Mouse (Mus musculus): ENCODE data around the gene Esrrg. TPM values are rescaled to one million over a fixed set of nuclear protein-coding genes. Genes with fewer than 3 reads are reported as not detected.

Gene Esrrg
- total and polyA plus RNA-seq, 3 experiments: 0.01 TPM; not detected in 2

- no peak overlapping the region for H3K9ac ChIP-seq (ENCODE audit: control insufficient read depth, low read depth, low read length, poor library complexity, severe bottlenecking)
- H3K36me3 ChIP-seq (ENCODE audit: control insufficient read depth in 1 of 2, insufficient read depth in 2 of 2, low read length in 2 of 2): peaks cover 0 to 2% of the 10 kb centered on the region in 2 experiments; a peak in 1 of 4 replicates
Observed at GRCm38 (mm10) chr1:188008476-188008875, 399.9 kb downstream of the Esrrg start.

GRCm38 (mm10) chr1:188009868-188010267, 401.3 kb downstream of the Esrrg start:
- DNase-seq (ENCODE audit: low read depth, low spot score): no peak
- H3K36me3 ChIP-seq (ENCODE audit: control insufficient read depth in 1 of 2, insufficient read depth in 2 of 2, low read length in 2 of 2): peaks cover 0 to 2% of the 10 kb centered on the region in 2 experiments; a peak in 1 of 4 replicates
- no peaks in the 10 kb centered on the region; a peak in 2 of 4 replicates for H3K27me3 ChIP-seq (ENCODE audit: control insufficient read depth in 1 of 2, insufficient read depth in 2 of 2, low read length in 2 of 2)
- no peaks in the 10 kb centered on the region for H3K79me2 ChIP-seq (ENCODE audit: control insufficient read depth, insufficient read depth, low read length, poor library complexity)
- H3K4me3 ChIP-seq (ENCODE audit: control insufficient read depth in 1 of 2, insufficient read depth in 1 of 2, low read depth in 2 of 2, low read length in 2 of 2): no peak overlapping the region
- H3K9me3 ChIP-seq (replicated peaks; ENCODE audit: insufficient read depth, low read length): no peaks in the 10 kb centered on the region
- TF ChIP-seq JUND (IDR thresholded peaks at IDR 0.05; ENCODE audit: low read depth, low read length) (no peak), UBTF (IDR thresholded peaks at IDR 0.05; ENCODE audit: borderline replicate concordance, insufficient read depth, low read depth, low read length) (no peak)
- H3K4me1 ChIP-seq (ENCODE audit: control insufficient read depth in 1 of 2, insufficient read depth in 2 of 2, low read length in 2 of 2): peaks cover 3 to 11% of the 10 kb centered on the region in 2 experiments; a peak in 2 of 4 replicates
- H3K9ac ChIP-seq (ENCODE audit: control insufficient read depth, low read depth, low read length, poor library complexity, severe bottlenecking): no peak overlapping the region
- H3K27ac ChIP-seq (ENCODE audit: control insufficient read depth, low read depth, low read length): no peak overlapping the region

More at GRCm38 (mm10) chr1:188008476-188008875, 399.9 kb downstream of the Esrrg start:
- no peak for DNase-seq (ENCODE audit: low read depth, low spot score)
- H3K79me2 ChIP-seq (ENCODE audit: control insufficient read depth, insufficient read depth, low read length, poor library complexity): no peaks in the 10 kb centered on the region
- peaks cover 3 to 11% of the 10 kb centered on the region in 2 experiments; a peak in 2 of 4 replicates for H3K4me1 ChIP-seq (ENCODE audit: control insufficient read depth in 1 of 2, insufficient read depth in 2 of 2, low read length in 2 of 2)
- H3K27ac ChIP-seq (ENCODE audit: control insufficient read depth, low read depth, low read length): no peak overlapping the region
- TF ChIP-seq ZC3H11A (IDR thresholded peaks at IDR 0.05; ENCODE audit: low read depth, low read length) (no peak), TBP (IDR thresholded peaks at IDR 0.05; ENCODE audit: low read depth, low read length) (no peak), MYB (IDR thresholded peaks at IDR 0.05; ENCODE audit: low read depth, low read length) (no peak), RAD21 (IDR thresholded peaks at IDR 0.05; ENCODE audit: low read depth, low read length) (no peak), TCF12 (IDR thresholded peaks at IDR 0.05; ENCODE audit: low read depth, low read length) (no peak), MAX (IDR thresholded peaks at IDR 0.05; ENCODE audit: low read length) (no peak), POLR2AphosphoS2 (IDR thresholded peaks at IDR 0.05; ENCODE audit: low read length) (no peak), MAZ (IDR thresholded peaks at IDR 0.05; ENCODE audit: low read depth, low read length) (no peak), E2F4 (IDR thresholded peaks at IDR 0.05; ENCODE audit: borderline replicate concordance, low read depth, low read length) (no peak), SIN3A (IDR thresholded peaks at IDR 0.05; ENCODE audit: low read length) (no peak), TAL1 (IDR thresholded peaks at IDR 0.05; ENCODE audit: low read length) (no peak), NRF1 (IDR thresholded peaks at IDR 0.05; ENCODE audit: insufficient read depth, low read depth, low read length, poor library complexity, severe bottlenecking) (no peak)
- H3K4me3 ChIP-seq (ENCODE audit: control insufficient read depth in 1 of 2, insufficient read depth in 1 of 2, low read depth in 2 of 2, low read length in 2 of 2): no peak overlapping the region
- no peaks in the 10 kb centered on the region for H3K9me3 ChIP-seq (replicated peaks; ENCODE audit: insufficient read depth, low read length)
- H3K27me3 ChIP-seq (ENCODE audit: control insufficient read depth in 1 of 2, insufficient read depth in 2 of 2, low read length in 2 of 2): peaks cover 0 to 2% of the 10 kb centered on the region in 2 experiments; a peak in 3 of 4 replicates

GRCm38 (mm10) chr1:188010860-188011259, 402.3 kb downstream of the Esrrg start:
- no peaks in the 10 kb centered on the region; a peak in 2 of 4 replicates for H3K27me3 ChIP-seq (ENCODE audit: control insufficient read depth in 1 of 2, insufficient read depth in 2 of 2, low read length in 2 of 2)
- no peak for DNase-seq (ENCODE audit: low read depth, low spot score)
- peaks cover 0 to 2% of the 10 kb centered on the region in 2 experiments; a peak in 1 of 4 replicates for H3K36me3 ChIP-seq (ENCODE audit: control insufficient read depth in 1 of 2, insufficient read depth in 2 of 2, low read length in 2 of 2)
- H3K27ac ChIP-seq (ENCODE audit: control insufficient read depth, low read depth, low read length): no peak overlapping the region
- no peaks in the 10 kb centered on the region for H3K79me2 ChIP-seq (ENCODE audit: control insufficient read depth, insufficient read depth, low read length, poor library complexity)
- no peak for TF ChIP-seq USF1 (IDR thresholded peaks at IDR 0.05; ENCODE audit: low read depth, low read length)
- TF ChIP-seq BHLHE40 (IDR thresholded peaks at IDR 0.05; ENCODE audit: borderline replicate concordance, low read depth, low read length): no peak
- no peak for TF ChIP-seq NELFE (IDR thresholded peaks at IDR 0.05; ENCODE audit: low read depth, low read length)
- TF ChIP-seq MYC (IDR thresholded peaks at IDR 0.05; ENCODE audit: low read depth, low read length): no peak
- TF ChIP-seq MAZ (IDR thresholded peaks at IDR 0.05; ENCODE audit: low read depth, low read length): no peak
- peaks cover 3 to 11% of the 10 kb centered on the region in 2 experiments; a peak in 2 of 4 replicates for H3K4me1 ChIP-seq (ENCODE audit: control insufficient read depth in 1 of 2, insufficient read depth in 2 of 2, low read length in 2 of 2)
- H3K4me3 ChIP-seq (ENCODE audit: control insufficient read depth in 1 of 2, insufficient read depth in 1 of 2, low read depth in 2 of 2, low read length in 2 of 2): no peak overlapping the region
- no peaks in the 10 kb centered on the region for H3K9me3 ChIP-seq (replicated peaks; ENCODE audit: insufficient read depth, low read length)
- no peak overlapping the region for H3K9ac ChIP-seq (ENCODE audit: control insufficient read depth, low read depth, low read length, poor library complexity, severe bottlenecking)
